Comparison of ENCODE assay signal across 29 mouse cellular contexts in the genomic region with DNA sequence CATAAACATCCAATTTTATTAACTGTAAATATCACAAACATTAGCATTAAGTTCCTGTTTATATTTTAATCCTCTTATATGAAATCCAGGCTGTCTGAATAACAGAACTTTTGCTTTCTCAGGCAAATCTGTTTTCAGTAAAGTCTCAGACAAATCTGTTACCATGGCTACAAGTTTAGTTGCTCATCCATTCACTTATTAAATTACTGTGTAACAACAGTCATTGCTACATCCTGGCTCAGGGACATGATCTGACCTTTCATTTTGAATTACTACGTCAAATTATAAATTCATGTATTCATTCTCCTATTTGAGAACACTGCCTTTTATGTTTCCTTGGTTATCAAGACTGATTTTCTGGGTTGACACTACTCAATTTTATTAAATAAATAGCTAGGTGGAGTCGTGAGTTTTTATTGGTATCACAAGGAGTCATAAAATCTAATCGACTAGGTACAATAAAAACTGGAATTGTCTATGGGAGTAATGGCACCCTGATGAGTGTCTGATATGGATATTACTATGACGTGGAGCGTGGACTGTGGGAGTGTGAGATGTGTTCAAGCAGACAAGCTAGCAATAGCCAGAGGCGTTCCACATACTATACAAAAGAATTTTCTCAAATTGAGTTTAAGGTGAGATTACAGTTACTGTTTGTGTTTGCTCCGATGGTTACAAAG.
DNase-seq lines count a peak whose midpoint lies in the region; ATAC-seq and TF ChIP-seq lines count a peak whose summit lies in the region.
"Had no signal": no experiment of that assay in that cellular context is flagged by ENCODE, and none has a peak within 500 bp of the region (broad histone marks: within the 10 kb centered on the region; RNA-seq: fewer than 3 reads in every experiment).

No protein-coding gene starts in this region.

- 59% methylated on average over 7 of the region's 7 CpGs for WGBS in limb, embryonic 13.5 days
- 88% methylated on average over 7 of the region's 7 CpGs for WGBS in limb, embryonic 10.5 days
- 58% methylated on average over 7 of the region's 7 CpGs for WGBS in embryonic facial prominence, embryonic 14.5 days
- WGBS in intestine, postnatal 0 days: 35% methylated on average over 7 of the region's 7 CpGs
- WGBS in neural tube, embryonic 13.5 days: 49% methylated on average over 7 of the region's 7 CpGs

- H3K4me2 ChIP-seq in limb, embryonic 13.5 days (replicated peaks): no peak overlapping the region
- no peak overlapping the region for H3K4me2 ChIP-seq in embryonic facial prominence, embryonic 14.5 days (ENCODE audit: low read depth, low read length)
- no peak overlapping the region for H3K4me2 ChIP-seq in intestine, postnatal 0 days (replicated peaks; ENCODE audit: low read depth)
- no peak overlapping the region for H3K4me2 ChIP-seq in neural tube, embryonic 13.5 days
- H3K4me2 ChIP-seq: heart, embryonic 12.5 days; hindbrain, embryonic 15.5 days; liver, embryonic 12.5 days; stomach, embryonic 15.5 days had no signal

- H3K9ac ChIP-seq in limb, embryonic 13.5 days: no peak overlapping the region
- H3K9ac ChIP-seq in embryonic facial prominence, embryonic 14.5 days (ENCODE audit: low read depth, low read length): no peak overlapping the region
- no peak overlapping the region for H3K9ac ChIP-seq in intestine, postnatal 0 days (ENCODE audit: low read depth, low read length)
- no peak overlapping the region for H3K9ac ChIP-seq in neural tube, embryonic 13.5 days
- H3K9ac ChIP-seq: heart, embryonic 12.5 days; hindbrain, embryonic 15.5 days; liver, embryonic 12.5 days; stomach, embryonic 15.5 days had no signal

- no peak overlapping the region for H3K4me3 ChIP-seq in limb, embryonic 13.5 days
- no peak overlapping the region for H3K4me3 ChIP-seq in limb, embryonic 10.5 days
- H3K4me3 ChIP-seq in embryonic facial prominence, embryonic 14.5 days (ENCODE audit: low read depth, low read length): no peak overlapping the region
- H3K4me3 ChIP-seq in intestine, postnatal 0 days (ENCODE audit: low read depth, low read length): no peak overlapping the region
- no peak overlapping the region for H3K4me3 ChIP-seq in neural tube, embryonic 13.5 days
- H3K4me3 ChIP-seq: heart, embryonic 12.5 days; hindbrain, embryonic 15.5 days; liver, embryonic 12.5 days; stomach, embryonic 15.5 days had no signal

- DNase-seq in limb, embryonic 10.5 days (ENCODE audit: low spot score): no peak
- peak; percentile 52 for DNase-seq in embryonic facial prominence, embryonic 14.5 days (ENCODE audit: low spot score)
- DNase-seq in right cerebral cortex, postnatal 10 days (ENCODE audit: low spot score in 2 of 2): no peak
- DNase-seq in heart, adult 8-10 months (ENCODE audit: low spot score): no peak
- DNase-seq: adrenal gland, adult 2 months; B cell, adult 2 months; cerebellum, adult 8-10 months; cerebellum, postnatal 36 days; embryo, embryonic 11 days; gastrocnemius, postnatal 14 days; heart, postnatal 10 days; kidney, adult 18-20 months; kidney, postnatal 4 days; layer of hippocampus, adult 9-11 months; lung, adult 18-20 months; lung, postnatal 10 days; right cerebral cortex, postnatal 4 days; thymus, adult 18-20 months; thymus, postnatal 4 days had no signal

- no peaks in the 10 kb centered on the region for H3K36me3 ChIP-seq in limb, embryonic 13.5 days
- H3K36me3 ChIP-seq in limb, embryonic 10.5 days: no peaks in the 10 kb centered on the region
- no peaks in the 10 kb centered on the region for H3K36me3 ChIP-seq in embryonic facial prominence, embryonic 14.5 days (ENCODE audit: control insufficient read depth, insufficient read depth, low read length)
- no peaks in the 10 kb centered on the region for H3K36me3 ChIP-seq in intestine, postnatal 0 days (ENCODE audit: control insufficient read depth, insufficient read depth)
- no peaks in the 10 kb centered on the region for H3K36me3 ChIP-seq in neural tube, embryonic 13.5 days
- H3K36me3 ChIP-seq: G1E; heart, embryonic 12.5 days; hindbrain, embryonic 15.5 days; liver, embryonic 12.5 days; stomach, embryonic 15.5 days had no signal

- H3K9me3 ChIP-seq in limb, embryonic 13.5 days: 0 out of 2 replicates have a peak, but pooled peaks cover 3% of the 10 kb centered on the region
- H3K9me3 ChIP-seq in limb, embryonic 10.5 days (replicated peaks): no peaks in the 10 kb centered on the region
- H3K9me3 ChIP-seq in embryonic facial prominence, embryonic 14.5 days (ENCODE audit: control insufficient read depth, low read length): no peaks in the 10 kb centered on the region
- 0 out of 2 replicates have a peak, but pooled peaks cover 2% of the 10 kb centered on the region for H3K9me3 ChIP-seq in intestine, postnatal 0 days (ENCODE audit: control insufficient read depth)
- H3K9me3 ChIP-seq in neural tube, embryonic 13.5 days: 0 out of 2 replicates have a peak, but pooled peaks cover 3% of the 10 kb centered on the region
- H3K9me3 ChIP-seq: hindbrain, embryonic 15.5 days; liver, embryonic 12.5 days; stomach, embryonic 15.5 days had no signal

- H3K4me1 ChIP-seq in limb, embryonic 13.5 days: peaks cover 8% of the 10 kb centered on the region; the same call in 1 of the 2 replicates
- no peaks in the 10 kb centered on the region for H3K4me1 ChIP-seq in limb, embryonic 10.5 days
- H3K4me1 ChIP-seq in embryonic facial prominence, embryonic 14.5 days (ENCODE audit: control insufficient read depth, insufficient read depth, low read length): no peaks in the 10 kb centered on the region
- no peaks in the 10 kb centered on the region for H3K4me1 ChIP-seq in intestine, postnatal 0 days (replicated peaks; ENCODE audit: control insufficient read depth, insufficient read depth, low read length)
- peaks cover 5% of the 10 kb centered on the region; the same call in 1 of the 2 replicates for H3K4me1 ChIP-seq in neural tube, embryonic 13.5 days (replicated peaks)
- H3K4me1 ChIP-seq: heart, embryonic 12.5 days; hindbrain, embryonic 15.5 days; liver, embryonic 12.5 days; stomach, embryonic 15.5 days had no signal

- peak; percentile 64; the same call in 1 of the 2 replicates for ATAC-seq in limb, embryonic 13.5 days (ENCODE audit: low FRiP score, low read depth)
- ATAC-seq in embryonic facial prominence, embryonic 14.5 days (ENCODE audit: low read depth): no peak
- ATAC-seq in intestine, postnatal 0 days: peak; percentile 73
- peak; percentile 92 for ATAC-seq in neural tube, embryonic 13.5 days (ENCODE audit: low read depth)
- ATAC-seq: forebrain, embryonic 16.5 days; liver, embryonic 12.5 days had no signal

- H3K27me3 ChIP-seq in limb, embryonic 13.5 days: no peaks in the 10 kb centered on the region
- H3K27me3 ChIP-seq in limb, embryonic 10.5 days (ENCODE audit: low read depth, poor library complexity, severe bottlenecking): no peaks in the 10 kb centered on the region
- no peaks in the 10 kb centered on the region for H3K27me3 ChIP-seq in embryonic facial prominence, embryonic 14.5 days (replicated peaks; ENCODE audit: control insufficient read depth, insufficient read depth, low read length)
- no peaks in the 10 kb centered on the region for H3K27me3 ChIP-seq in intestine, postnatal 0 days (replicated peaks; ENCODE audit: control insufficient read depth, insufficient read depth, low read length)
- no peaks in the 10 kb centered on the region for H3K27me3 ChIP-seq in neural tube, embryonic 13.5 days
- H3K27me3 ChIP-seq: heart, embryonic 12.5 days; hindbrain, embryonic 15.5 days; liver, embryonic 12.5 days; Patski; stomach, embryonic 15.5 days had no signal

- no peak overlapping the region for H3K27ac ChIP-seq in limb, embryonic 13.5 days
- H3K27ac ChIP-seq in limb, embryonic 10.5 days: no peak overlapping the region
- H3K27ac ChIP-seq in embryonic facial prominence, embryonic 14.5 days (replicated peaks; ENCODE audit: low read depth, low read length): no peak overlapping the region
- no peak overlapping the region for H3K27ac ChIP-seq in intestine, postnatal 0 days (ENCODE audit: low read depth, low read length)
- peak overlapping the region; percentile 33; the same call in 1 of the 2 replicates for H3K27ac ChIP-seq in neural tube, embryonic 13.5 days (replicated peaks)
- H3K27ac ChIP-seq: hindbrain, embryonic 15.5 days; liver, embryonic 12.5 days; stomach, embryonic 15.5 days had no signal

- no peak for TF ChIP-seq CTCF in intestine, postnatal 0 days (IDR thresholded peaks at IDR 0.05; ENCODE audit: low read depth)
